Mouse (Mus musculus): ENCODE measurements at regions not wholly inside any gene's neighbourhood (a gene's known extent, or its start where the extent isn't known, plus 50 kb on each side); places are given as distances from the start of the nearest gene placed in this dataset.

DNA sequence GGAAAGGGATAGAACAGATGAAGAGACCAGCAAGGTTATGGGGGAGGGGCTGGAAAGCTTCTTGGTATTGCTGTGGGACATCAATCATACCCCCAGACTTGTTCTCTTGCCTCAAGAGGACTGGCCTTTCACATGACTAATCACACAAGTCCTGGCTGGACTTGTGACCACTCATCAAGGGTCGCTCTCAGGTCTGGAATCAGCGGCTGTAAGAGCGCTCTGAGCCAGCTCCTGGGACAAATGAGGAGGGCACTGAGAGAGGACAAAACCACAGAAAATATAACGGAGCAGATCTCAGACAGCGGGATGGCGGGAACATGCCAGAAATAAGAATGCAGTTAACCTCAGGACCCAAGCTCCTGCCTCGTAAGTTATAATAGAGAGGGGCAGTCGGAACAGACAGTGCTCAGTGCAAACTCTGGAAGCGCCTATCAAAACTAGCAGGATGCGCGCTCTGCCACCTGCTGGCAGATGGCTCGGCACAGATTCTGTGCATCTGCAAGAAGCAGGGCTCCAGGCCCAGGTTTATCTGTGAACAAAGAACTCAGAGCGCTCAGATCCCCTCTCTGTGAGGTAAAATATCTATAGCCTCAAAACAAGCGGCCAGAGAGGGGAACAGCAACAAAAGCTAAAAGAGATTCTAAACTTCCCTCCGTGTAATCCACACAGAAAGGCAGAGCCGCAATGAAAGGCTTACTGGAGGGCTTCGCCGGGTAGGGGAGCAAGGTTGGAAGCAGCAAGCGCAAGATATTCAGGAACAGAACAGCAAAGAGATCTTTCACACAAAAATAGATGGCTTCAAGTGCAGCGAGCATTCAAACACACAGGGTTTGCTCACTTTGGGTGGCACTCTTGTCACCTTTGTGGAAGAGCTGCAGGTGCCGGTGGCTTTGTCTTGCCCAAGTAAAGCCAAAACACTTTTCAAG is 73.3 kb upstream of the Dap start:
- TF ChIP-seq CTCF (IDR thresholded peaks at IDR 0.05; ENCODE audit: low read depth) (peak; percentile 49), EP300 (IDR thresholded peaks at IDR 0.05; ENCODE audit: low read depth) (no peak)
